Mouse (Mus musculus) stomach, postnatal 0 days (tissue): ENCODE data around the gene Slc8a2.

Source experiments
- CTCF ChIP-seq: IDR thresholded peaks from 2 replicates; pipeline ENCODE4 v1.5.1; 2016; ENCODE audit warnings: antibody characterized with exemption, low read depth, mild to moderate bottlenecking, moderate library complexity
- EP300 ChIP-seq: optimal IDR thresholded peaks from 2 replicates; pipeline ENCODE3; 2016; ENCODE audit warnings: antibody characterized with exemption

GRCm38 (mm10) chr7:16207076-16207475 lies 77.5 kb downstream of the Slc8a2 start:
- TF ChIP-seq CTCF: no peak
- no peak for TF ChIP-seq EP300
